Mouse (Mus musculus) forebrain, embryonic 16.5 days (tissue): ENCODE data around the gene Tubb4a. TPM values are rescaled to one million over a fixed set of nuclear protein-coding genes. Genes with fewer than 3 reads are reported as not detected.
"Not testable (repeated sequence)": the region's sequence is repeated elsewhere in the genome, so short reads cannot be mapped to it uniquely, and the experiment has no call there.

Experiments
- ATAC-seq: fragments of 200-750 bp; cut with Nextera tagmentation; 2 replicates; pipeline ENCODE4 v1.8.0; 2017; ENCODE audit warnings: mild to moderate bottlenecking, moderate library complexity
- H3K27ac ChIP-seq: fragments of 300-500 bp; sonication (generic); 2 replicates; pipeline ENCODE4 v1.5.1; 2014; ENCODE audit warnings: low read length, control low read depth
- H3K27me3 ChIP-seq: fragments of 300-500 bp; sonication (generic); replicated peaks from 2 replicates; pipeline ENCODE4 v1.6.1; 2014; ENCODE audit warnings: low read length; ENCODE audit not compliant: control insufficient read depth, insufficient read depth
- H3K36me3 ChIP-seq: fragments of 300-500 bp; sonication (generic); 2 replicates; pipeline ENCODE4 v1.6.1; 2014; ENCODE audit not compliant: control insufficient read depth, insufficient read depth
- H3K4me1 ChIP-seq: fragments of 300-500 bp; sonication (generic); replicated peaks from 2 replicates; pipeline ENCODE4 v1.6.1; 2014; ENCODE audit warnings: low read length; ENCODE audit not compliant: control insufficient read depth, insufficient read depth
- H3K4me2 ChIP-seq: fragments of 300-500 bp; sonication (generic); 2 replicates; pipeline ENCODE4 v1.6.1; 2014; ENCODE audit warnings: mild to moderate bottlenecking, low read length, control low read depth
- H3K4me3 ChIP-seq: fragments of 300-500 bp; sonication (generic); replicated peaks from 2 replicates; pipeline ENCODE4 v1.5.1; 2014; ENCODE audit warnings: mild to moderate bottlenecking, low read length, control low read depth
- H3K9ac ChIP-seq: fragments of 300-500 bp; sonication (generic); replicated peaks from 2 replicates; pipeline ENCODE4 v1.6.1; 2014; ENCODE audit warnings: low read depth, low read length, control low read depth
- H3K9me3 ChIP-seq: fragments of 300-500 bp; sonication (generic); 2 replicates; pipeline ENCODE4 v1.6.1; 2016; ENCODE audit warnings: low read length; ENCODE audit not compliant: control insufficient read depth
- WGBS: fragments of 180-500 bp; shearing (Covaris S2); extraction: QIAGEN DNeasy Blood & Tissue Kit; methylation state at CpG from one replicate; pipeline ENCODE4 v1.1.7; 2014; 5-methylcytosine and 5-hydroxymethylcytosine counted together
- polyA plus RNA-seq: library from polyadenylated mRNA; unstranded; fragments of >200 nt; fragmentation: Nextera tagmentation; extraction: Ambion mirVana; gene quantifications from 2 replicates; pipeline ENCODE4 v1.2.1, GENCODE M21; 2015

Gene Tubb4a
- polyA plus RNA-seq, 1 experiment from 2014 or later: 318 TPM

DNA sequence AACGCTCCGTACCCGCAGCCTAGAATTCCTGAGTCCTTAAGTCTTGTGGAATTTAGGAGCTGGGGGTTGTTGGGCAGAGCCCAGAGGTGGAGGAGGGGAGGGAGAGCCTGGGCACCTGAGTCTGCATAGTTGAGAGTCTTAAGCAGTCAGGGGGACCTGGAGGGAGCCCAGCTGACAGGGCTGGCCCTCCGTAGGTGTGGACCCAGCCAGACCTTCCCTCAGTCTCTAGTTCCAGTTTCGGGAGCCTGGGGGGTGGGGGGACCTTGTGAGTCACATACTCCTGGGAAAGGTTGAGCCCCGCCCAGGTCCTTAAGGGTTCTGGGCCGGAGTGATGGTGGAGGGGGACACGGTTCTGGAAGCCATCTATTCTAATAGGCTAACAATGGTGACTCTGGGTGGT is 24.6 kb downstream of the Tubb4a start:
- H3K4me1 ChIP-seq: peaks cover 21% of the 10 kb centered on the region
- no peak overlapping the region for H3K27ac ChIP-seq
- no peak overlapping the region for H3K4me3 ChIP-seq
- H3K9me3 ChIP-seq: no peaks in the 10 kb centered on the region
- H3K36me3 ChIP-seq: no peaks in the 10 kb centered on the region
- H3K9ac ChIP-seq: no peak overlapping the region
- H3K27me3 ChIP-seq: peaks cover 24% of the 10 kb centered on the region
- WGBS: 9% methylated on average over 8 of the region's 8 CpGs
- ATAC-seq: no peak
- no peak overlapping the region for H3K4me2 ChIP-seq

DNA sequence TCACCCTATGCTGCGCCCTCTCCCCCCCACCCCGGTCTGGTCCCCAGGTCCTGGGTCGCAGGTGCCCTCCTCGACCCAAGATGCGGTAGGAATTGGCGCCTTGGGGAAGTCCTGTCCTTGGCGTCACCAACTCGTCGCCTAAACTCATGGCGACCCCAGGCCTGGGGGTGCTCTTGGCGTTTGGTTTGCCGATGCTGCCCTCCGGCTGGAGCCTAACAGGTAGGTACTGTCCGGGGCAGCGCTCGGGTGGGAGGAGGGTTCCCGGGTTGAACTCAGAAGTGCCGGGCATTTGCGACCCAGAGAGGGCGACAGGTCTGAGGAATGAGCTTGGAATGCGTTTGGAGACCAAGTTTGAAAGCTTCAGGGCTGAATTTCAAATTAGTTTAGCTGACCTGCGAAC is 25.0 kb downstream of the Tubb4a start:
- Histone ChIP-seq H3K9ac (no peak overlapping the region), H3K4me3 (peak overlapping the region; percentile 34), H3K9me3 (no peaks in the 10 kb centered on the region), H3K27me3 (peaks cover 24% of the 10 kb centered on the region), H3K4me1 (peaks cover 21% of the 10 kb centered on the region), H3K4me2 (peak overlapping the region; percentile 48; the same call in 1 of the 2 replicates), H3K27ac (no peak overlapping the region), H3K36me3 (no peaks in the 10 kb centered on the region)
- ATAC-seq: no peak
- WGBS: under 1% methylated on average over 22 of the region's 22 CpGs

DNA sequence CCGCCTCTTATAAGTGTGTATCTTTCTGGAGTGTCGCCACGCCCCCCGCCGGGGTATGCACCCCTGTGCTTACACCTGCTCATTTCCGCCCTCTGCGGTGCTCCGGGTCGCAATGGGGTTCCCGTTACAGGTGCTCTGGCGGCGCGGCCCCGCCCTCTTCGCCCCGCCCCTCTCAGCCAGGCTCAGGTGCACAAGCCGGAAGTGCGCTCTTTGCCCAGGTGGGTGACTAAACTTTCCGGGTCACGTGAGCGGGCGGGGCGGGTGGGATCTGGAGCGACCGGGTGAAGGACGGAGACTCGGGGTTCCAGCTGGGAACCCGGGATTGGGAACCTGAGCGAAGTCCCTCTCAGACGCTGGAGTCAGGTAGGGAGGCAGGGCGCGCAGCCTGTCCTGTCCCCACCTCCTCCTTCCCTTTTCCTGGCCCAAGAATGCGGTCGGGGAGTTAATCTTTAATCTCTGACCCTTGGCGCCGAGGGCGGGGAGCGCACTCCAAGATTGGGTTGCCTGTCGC is 25.5 kb downstream of the Tubb4a start:
- under 1% methylated on average over 38 of the region's 39 CpGs for WGBS

DNA sequence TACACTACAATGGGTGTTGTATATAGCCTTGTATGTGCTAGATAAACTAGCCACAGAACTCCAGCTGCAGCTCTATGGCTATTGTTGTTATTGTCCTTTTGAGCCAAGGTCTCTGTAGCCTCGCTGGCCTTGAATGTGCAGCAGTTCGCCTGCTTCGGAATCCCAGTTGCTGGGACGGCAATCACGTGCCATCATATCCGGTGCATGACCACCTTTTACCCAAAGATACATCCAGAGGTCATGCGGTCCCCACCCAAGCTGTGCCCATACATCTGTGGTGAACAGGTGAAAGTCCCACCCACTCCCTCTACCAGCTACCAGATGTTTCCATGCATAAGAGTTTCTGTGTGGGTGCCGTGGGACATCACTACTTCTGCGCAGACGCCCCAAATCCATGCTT is 26.5 kb downstream of the Tubb4a start:
- H3K27ac ChIP-seq: no peak overlapping the region; the same call in none of the 2 replicates
- no peak overlapping the region; the same call in 1 of the 2 replicates for H3K9ac ChIP-seq
- H3K27me3 ChIP-seq: peaks cover 24% of the 10 kb centered on the region
- peak overlapping the region; percentile 72 for H3K4me2 ChIP-seq
- WGBS: 45% methylated on average over 10 of the region's 10 CpGs
- no peaks in the 10 kb centered on the region for H3K9me3 ChIP-seq
- ATAC-seq: no peak
- peaks cover 21% of the 10 kb centered on the region for H3K4me1 ChIP-seq
- no peaks in the 10 kb centered on the region for H3K36me3 ChIP-seq
- H3K4me3 ChIP-seq: peak overlapping the region; percentile 86

More for the DNA sequence above, 25.5 kb downstream of the Tubb4a start:
- Histone ChIP-seq H3K9ac (no peak overlapping the region; the same call in 1 of the 2 replicates), H3K27ac (no peak overlapping the region), H3K4me2 (peak overlapping the region; percentile 48), H3K4me1 (peaks cover 21% of the 10 kb centered on the region), H3K27me3 (peaks cover 24% of the 10 kb centered on the region), H3K9me3 (no peaks in the 10 kb centered on the region), H3K36me3 (no peaks in the 10 kb centered on the region), H3K4me3 (peak overlapping the region; percentile 34)
- ATAC-seq: no peak

DNA sequence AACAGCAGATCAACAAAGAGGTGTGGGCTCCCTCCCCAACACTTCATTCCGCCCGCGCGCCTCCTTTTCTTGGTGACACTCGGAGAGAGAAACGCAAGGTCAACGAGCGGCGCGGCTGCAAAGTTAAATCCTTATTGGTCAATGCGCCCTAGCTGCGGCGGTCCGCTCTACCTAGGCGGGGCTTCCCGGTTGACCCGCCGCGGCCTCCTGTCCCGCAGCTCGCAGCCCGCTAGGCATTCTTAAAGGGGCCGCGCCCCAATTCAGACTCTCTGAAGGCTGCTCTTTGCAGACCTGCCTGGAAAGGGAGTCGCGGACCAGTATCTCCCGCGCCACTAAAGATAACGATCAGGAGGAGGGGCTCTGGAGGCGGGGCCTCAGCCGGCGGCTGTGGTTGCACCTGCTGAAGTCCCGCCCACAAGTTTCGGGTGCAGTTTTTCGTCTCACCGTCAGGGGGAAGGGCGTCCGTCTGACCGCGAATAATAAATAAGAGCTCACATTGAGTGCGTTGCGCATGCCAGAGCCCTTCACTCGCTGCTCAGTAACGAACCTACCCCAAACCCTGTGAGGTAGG is 27.3 kb downstream of the Tubb4a start:
- under 1% methylated on average over 44 of the region's 44 CpGs for WGBS
- ATAC-seq: peak; percentile 91

DNA sequence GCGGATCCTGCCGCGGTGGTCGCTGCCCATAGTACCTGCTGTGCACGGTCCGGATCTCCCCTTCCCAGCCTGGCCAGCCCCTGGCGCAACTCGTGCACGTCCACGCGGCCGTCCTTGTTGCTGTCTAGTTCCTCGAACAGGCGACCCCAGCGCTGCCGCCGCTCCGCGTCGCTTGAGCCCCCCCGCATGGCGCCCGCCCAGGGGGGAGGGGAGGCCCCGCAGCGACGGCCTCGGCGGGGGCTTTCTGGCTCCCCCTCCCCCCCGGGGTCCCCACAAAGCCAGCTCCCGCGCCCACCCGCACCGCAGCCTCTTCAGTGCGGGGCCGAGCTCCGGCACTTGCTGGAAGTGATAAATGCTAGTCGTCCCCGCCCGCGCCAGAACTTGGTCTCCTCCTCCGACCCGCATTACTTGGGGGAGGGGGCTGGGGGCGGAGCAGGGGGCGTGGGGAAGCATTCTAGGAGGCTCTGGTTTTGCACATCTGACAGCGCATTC is 28.1 kb downstream of the Tubb4a start, which contains the start of gene Slc25a23:
Gene Slc25a23 (minus strand): TSS at position 378 of the 492 bp plus-strand sequence.
- Histone ChIP-seq H3K9me3 (no peaks in the 10 kb centered on the region), H3K4me2 (peak within 1 kb of the TSS; percentile 72), H3K4me3 (peak within 1 kb of the TSS; percentile 86), H3K4me1 (peaks cover 21% of the 10 kb centered on the region), H3K27me3 (peaks cover 24% of the 10 kb centered on the region), H3K36me3 (0 out of 2 replicates have a peak, but pooled peaks cover 3% of the 10 kb centered on the region), H3K27ac (peak within 1 kb of the TSS; percentile 95), H3K9ac (peak within 1 kb of the TSS; percentile 85)
- under 1% methylated on average over 23 of the region's 45 CpGs for WGBS
- peak; percentile 83 for ATAC-seq

More for the DNA sequence above, 27.3 kb downstream of the Tubb4a start:
- H3K9me3 ChIP-seq: no peaks in the 10 kb centered on the region
- peak overlapping the region; percentile 85 for H3K9ac ChIP-seq
- H3K4me2 ChIP-seq: peak overlapping the region; percentile 72
- no peaks in the 10 kb centered on the region for H3K36me3 ChIP-seq
- H3K27ac ChIP-seq: peak overlapping the region; percentile 95
- peaks cover 21% of the 10 kb centered on the region for H3K4me1 ChIP-seq
- peak overlapping the region; percentile 86 for H3K4me3 ChIP-seq
- H3K27me3 ChIP-seq: peaks cover 24% of the 10 kb centered on the region

DNA sequence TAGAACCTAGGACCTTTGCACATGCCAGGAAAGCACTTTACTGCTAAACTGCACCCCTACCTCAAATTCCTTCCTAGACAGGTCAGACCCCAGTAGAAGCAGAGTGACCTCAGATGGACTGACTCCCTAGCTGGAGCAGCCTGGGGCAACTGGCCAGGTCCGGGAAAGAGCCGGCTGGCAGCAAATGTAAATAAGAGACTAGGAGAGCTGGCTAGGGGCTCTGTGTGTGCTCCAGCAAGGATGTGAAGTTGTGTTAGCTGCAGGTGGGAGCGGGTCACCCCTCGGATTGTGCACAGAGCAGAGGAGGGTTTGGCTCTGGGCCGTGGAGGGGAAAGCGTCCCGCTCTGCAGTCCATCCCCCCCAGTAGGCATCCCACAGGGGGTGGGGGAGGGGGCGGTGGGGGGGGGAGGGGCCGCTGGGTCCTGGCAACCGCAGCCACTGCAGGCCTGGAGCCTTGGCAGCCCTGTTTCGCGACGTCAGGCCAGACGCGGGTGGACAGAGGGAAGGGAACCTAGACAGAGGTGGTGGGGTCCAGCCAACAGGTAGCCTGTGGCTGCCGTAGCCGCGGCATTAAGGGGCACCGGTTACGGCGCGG is 28.6 kb downstream of the Tubb4a start, which contains the start of gene Crb3:
Gene Crb3 (plus strand): TSS at position 215 of the 595 bp plus-strand sequence.
- Histone ChIP-seq H3K36me3 (0 out of 2 replicates have a peak, but pooled peaks cover 3% of the 10 kb centered on the region), H3K9me3 (no peaks in the 10 kb centered on the region), H3K27ac (peak within 1 kb of the TSS; percentile 95), H3K4me1 (peaks cover 21% of the 10 kb centered on the region), H3K9ac (peak within 1 kb of the TSS; percentile 85), H3K4me2 (peak within 1 kb of the TSS; percentile 72), H3K4me3 (peak within 1 kb of the TSS; percentile 86), H3K27me3 (peaks cover 24% of the 10 kb centered on the region)
- under 1% methylated on average over 20 of the region's 22 CpGs for WGBS
- no peak; the same call in 1 of the 2 replicates for ATAC-seq

DNA sequence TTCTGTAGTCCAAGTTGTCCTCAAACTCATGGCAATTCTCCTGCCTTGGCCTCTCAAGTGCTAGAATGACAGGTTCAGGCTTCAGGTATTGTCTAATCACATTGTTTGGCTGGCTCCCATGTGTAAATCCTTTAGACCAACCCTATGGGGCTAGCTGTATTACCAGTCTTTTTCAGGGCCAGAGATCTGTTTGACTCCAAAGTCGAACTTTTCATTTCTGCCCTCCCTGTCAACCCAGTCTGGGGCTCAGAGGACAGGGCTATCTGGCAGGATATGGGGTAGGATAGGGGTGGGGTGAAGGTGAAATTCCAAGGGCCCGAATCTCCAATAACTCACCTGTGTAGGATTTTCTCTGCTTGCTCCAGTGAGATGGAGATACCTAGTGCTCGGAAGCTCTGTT is 31.3 kb downstream of the Tubb4a start:
- Histone ChIP-seq H3K36me3 (peaks cover 14% of the 10 kb centered on the region), H3K4me2 (no peak overlapping the region), H3K27ac (no peak overlapping the region), H3K9ac (no peak overlapping the region), H3K4me1 (peaks cover 17% of the 10 kb centered on the region), H3K27me3 (peaks cover 3% of the 10 kb centered on the region; the same call in 1 of the 2 replicates), H3K9me3 (no peaks in the 10 kb centered on the region), H3K4me3 (no peak overlapping the region)
- WGBS: 88% methylated on average over 3 of the region's 3 CpGs
- no peak for ATAC-seq

DNA sequence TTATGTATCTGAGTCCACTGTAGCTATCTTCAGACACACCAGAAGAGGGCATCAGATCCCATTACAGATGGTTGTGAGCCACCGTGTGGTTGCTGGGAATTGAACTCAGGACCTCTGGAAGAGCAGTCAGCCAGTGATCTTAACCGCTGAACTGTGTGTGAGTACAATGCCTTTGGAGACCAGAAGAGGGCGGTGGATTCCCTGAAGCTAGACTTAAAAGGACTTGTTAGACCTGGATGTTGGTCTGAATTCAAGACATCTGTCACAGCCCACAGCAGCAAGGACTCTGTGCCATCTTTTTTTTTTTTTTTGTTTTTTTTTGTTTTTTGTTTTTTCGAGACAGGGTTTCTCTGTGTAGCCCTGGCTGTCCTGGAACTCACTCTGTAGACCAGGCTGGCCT is 35.9 kb downstream of the Tubb4a start:
- not testable (repeated sequence) for H3K27me3 ChIP-seq, H3K4me1 ChIP-seq, H3K9me3 ChIP-seq, ATAC-seq, H3K4me2 ChIP-seq, H3K9ac ChIP-seq, H3K4me3 ChIP-seq, H3K27ac ChIP-seq
- 91% methylated on average over 3 of the region's 4 CpGs for WGBS
- H3K36me3 ChIP-seq: peaks cover 20% of the 10 kb centered on the region
